Mouse (Mus musculus) layer of hippocampus, postnatal 25 days (tissue): ENCODE results near the gene Pygo2. TPM values are rescaled to one million over a fixed set of nuclear protein-coding genes. Genes with fewer than 3 reads are reported as not detected.
A peak's percentile ranks its signal among the peaks of the same experiment; 100 is the strongest.

Source experiments
- DNase-seq, 2 experiments: peaks; one replicate each; pipeline ENCODE4 v3.0.0; 2022; ENCODE audit warnings: mixed read lengths in 2 of 2, low spot score in 1 of 2; ENCODE audit errors: extremely low spot score in 1 of 2
- total RNA-seq, 2 experiments: library from RNA; stranded (reverse); gene quantifications; 2 replicates each; pipeline ENCODE4 v1.2.3; 2021

Pygo2 gene
- total RNA-seq: 10 to 100 TPM; 55.4 to 59.7 TPM

- peak; percentile 81 to 87 for DNase-seq
Measured at GRCm38 (mm10) chr3:89430171-89431159, at the start of gene Pygo2. TSS of gene Pygo2 (plus strand) at chr3:89430214.

- no peak for DNase-seq
Measured at GRCm38 (mm10) chr3:89380291-89380690, 49.7 kb upstream of the Pygo2 start.

- no peak for DNase-seq
Measured at GRCm38 (mm10) chr3:89380711-89381110, 49.3 kb upstream of the Pygo2 start.

- DNase-seq: no peak
Measured at GRCm38 (mm10) chr3:89381233-89381632, 48.8 kb upstream of the Pygo2 start.

- no peak for DNase-seq
Measured at GRCm38 (mm10) chr3:89382033-89382882, 47.8 kb upstream of the Pygo2 start.

- no peak for DNase-seq
Measured at GRCm38 (mm10) chr3:89382950-89383349, 47.1 kb upstream of the Pygo2 start.

- DNase-seq: no peak
Measured at GRCm38 (mm10) chr3:89383651-89384255, 46.3 kb upstream of the Pygo2 start.

GRCm38 (mm10) chr3:89384331-89385076 is 45.5 kb upstream of the Pygo2 start:
- DNase-seq: no peak

- DNase-seq: no peak
Measured at GRCm38 (mm10) chr3:89385451-89385850, 44.6 kb upstream of the Pygo2 start.

- no peak for DNase-seq
Measured at GRCm38 (mm10) chr3:89386438-89387420, 43.3 kb upstream of the Pygo2 start.

GRCm38 (mm10) chr3:89387632-89388031 is 42.4 kb upstream of the Pygo2 start:
- DNase-seq: no peak

GRCm38 (mm10) chr3:89388134-89388881 is 41.7 kb upstream of the Pygo2 start:
- DNase-seq: peak in 1 of 2 experiments; percentile 41

- no peak for DNase-seq
Measured at GRCm38 (mm10) chr3:89388901-89389740, 40.9 kb upstream of the Pygo2 start.

GRCm38 (mm10) chr3:89390111-89390515 is 39.9 kb upstream of the Pygo2 start:
- DNase-seq: no peak

GRCm38 (mm10) chr3:89390699-89391662 is 39.0 kb upstream of the Pygo2 start:
- DNase-seq: no peak
